Mouse (Mus musculus) kidney, postnatal 0 days (tissue): ENCODE results near the gene Tmem268. TPM values are rescaled to one million over a fixed set of nuclear protein-coding genes. Genes with fewer than 3 reads are reported as not detected.

Experiments
- ATAC-seq: fragments of 200-750 bp; cut with Nextera tagmentation; replicated peaks from 2 replicates; pipeline ENCODE4 v1.8.0; 2017; ENCODE audit warnings: low read depth, moderate number of reproducible peaks, moderate TSS enrichment, moderate library complexity; ENCODE audit not compliant: low FRiP score
- DNase-seq: peaks from one replicate; pipeline ENCODE4 v3.0.0-alpha.2; 2016; ENCODE audit warnings: low spot score
- H3K27ac ChIP-seq: fragments of 300-500 bp; sonication (generic); 2 replicates; pipeline ENCODE4 v1.5.1; 2014; ENCODE audit warnings: mild to moderate bottlenecking
- H3K27me3 ChIP-seq: fragments of 300-500 bp; sonication (generic); 2 replicates; pipeline ENCODE4 v1.6.1; 2014; ENCODE audit warnings: low read length, mixed read lengths; ENCODE audit not compliant: insufficient read depth
- H3K36me3 ChIP-seq: fragments of 300-500 bp; sonication (generic); 2 replicates; pipeline ENCODE4 v1.6.1; 2014; ENCODE audit warnings: low read length, mixed read lengths; ENCODE audit not compliant: insufficient read depth
- H3K4me1 ChIP-seq: fragments of 300-500 bp; sonication (generic); replicated peaks from 2 replicates; pipeline ENCODE4 v1.6.1; 2014; ENCODE audit warnings: antibody characterized with exemption, low read length, mixed read lengths; ENCODE audit not compliant: insufficient read depth
- H3K4me2 ChIP-seq: fragments of 300-500 bp; sonication (generic); 2 replicates; pipeline ENCODE4 v1.6.1; 2014; ENCODE audit warnings: mild to moderate bottlenecking, low read length, moderate library complexity, mixed read lengths
- H3K4me3 ChIP-seq: fragments of 300-500 bp; sonication (generic); replicated peaks from 2 replicates; pipeline ENCODE4 v1.5.1; 2014; ENCODE audit warnings: low read depth, low read length
- H3K9ac ChIP-seq: fragments of 300-500 bp; sonication (generic); 2 replicates; pipeline ENCODE4 v1.6.1; 2014; ENCODE audit warnings: low read depth, low read length
- H3K9me3 ChIP-seq: fragments of 300-500 bp; sonication (generic); replicated peaks from 2 replicates; pipeline ENCODE4 v1.6.1; 2016; ENCODE audit warnings: low read length, inconsistent platforms, mixed read lengths
- CTCF ChIP-seq: IDR thresholded peaks from 2 replicates; pipeline ENCODE4 v1.5.1; 2016; ENCODE audit warnings: antibody characterized with exemption, low read depth, mild to moderate bottlenecking, moderate library complexity
- WGBS: fragments of 180-500 bp; shearing (Covaris S2); extraction: QIAGEN DNeasy Blood & Tissue Kit; methylation state at CpG from one replicate; pipeline ENCODE4 v1.1.7; 2014; 5-methylcytosine and 5-hydroxymethylcytosine counted together
- polyA plus RNA-seq: library from polyadenylated mRNA; unstranded; fragments of >200 nt; fragmentation: Nextera tagmentation; extraction: Ambion mirVana; gene quantifications from 2 replicates; pipeline ENCODE4 v1.2.1, GENCODE M21; 2015

Gene Tmem268
- polyA plus RNA-seq, 1 experiment from 2014 or later, result 5.3 TPM

- Histone ChIP-seq H3K27ac (no peak overlapping the region), H3K36me3 (no peaks in the 10 kb centered on the region), H3K9me3 (no peaks in the 10 kb centered on the region), H3K4me2 (no peak overlapping the region), H3K9ac (no peak overlapping the region), H3K4me1 (no peaks in the 10 kb centered on the region), H3K4me3 (no peak overlapping the region), H3K27me3 (no peaks in the 10 kb centered on the region)
- ATAC-seq (no peak), DNase-seq (no peak)
- TF ChIP-seq CTCF, result no peak
- WGBS, result 87% methylated on average over 5 of the region's 5 CpGs
Measured at GRCm38 (mm10) chr4:63572621-63573020, 14.0 kb downstream of the Tmem268 start.

- Histone ChIP-seq H3K27me3 (no peaks in the 10 kb centered on the region), H3K4me1 (no peaks in the 10 kb centered on the region), H3K4me3 (no peak overlapping the region), H3K27ac (no peak overlapping the region), H3K4me2 (no peak overlapping the region), H3K9me3 (no peaks in the 10 kb centered on the region), H3K36me3 (no peaks in the 10 kb centered on the region), H3K9ac (no peak overlapping the region)
- WGBS, result 90% methylated on average over 14 of the region's 14 CpGs
- TF ChIP-seq CTCF, result no peak
- ATAC-seq, result no peak; the same call in 1 of the 2 replicates
- no peak for DNase-seq
Measured at GRCm38 (mm10) chr4:63579649-63580048, 21.1 kb downstream of the Tmem268 start.

GRCm38 (mm10) chr4:63580078-63580477 is 21.5 kb downstream of the Tmem268 start:
- Histone ChIP-seq H3K27me3 (no peaks in the 10 kb centered on the region), H3K4me2 (no peak overlapping the region), H3K27ac (no peak overlapping the region), H3K4me1 (no peaks in the 10 kb centered on the region), H3K9me3 (no peaks in the 10 kb centered on the region), H3K36me3 (no peaks in the 10 kb centered on the region), H3K4me3 (no peak overlapping the region), H3K9ac (no peak overlapping the region)
- DNase-seq (no peak), ATAC-seq (no peak)
- TF ChIP-seq CTCF, result no peak
- 47% methylated on average over 6 of the region's 6 CpGs for WGBS

- no peaks in the 10 kb centered on the region for H3K4me1 ChIP-seq
- DNase-seq, result no peak
Measured at GRCm38 (mm10) chr4:63582580-63582979, 24.0 kb downstream of the Tmem268 start.

GRCm38 (mm10) chr4:63585216-63585615 is 26.6 kb downstream of the Tmem268 start:
- H3K9ac ChIP-seq, result no peak overlapping the region
- no peak overlapping the region for H3K27ac ChIP-seq
- WGBS, result 50% methylated on average over 10 of the region's 10 CpGs
- H3K4me2 ChIP-seq, result no peak overlapping the region
- TF ChIP-seq CTCF, result no peak
- no peaks in the 10 kb centered on the region for H3K9me3 ChIP-seq
- no peaks in the 10 kb centered on the region for H3K27me3 ChIP-seq
- no peak for DNase-seq
- H3K4me3 ChIP-seq, result no peak overlapping the region
- no peaks in the 10 kb centered on the region for H3K36me3 ChIP-seq
- ATAC-seq, result peak; percentile 59; the same call in 1 of the 2 replicates
- H3K4me1 ChIP-seq, result no peaks in the 10 kb centered on the region

More at GRCm38 (mm10) chr4:63582580-63582979, 24.0 kb downstream of the Tmem268 start:
- TF ChIP-seq CTCF, result no peak
- Histone ChIP-seq H3K9me3 (no peaks in the 10 kb centered on the region), H3K27ac (no peak overlapping the region), H3K4me3 (no peak overlapping the region), H3K9ac (no peak overlapping the region), H3K4me2 (no peak overlapping the region), H3K36me3 (no peaks in the 10 kb centered on the region), H3K27me3 (no peaks in the 10 kb centered on the region)
- no peak for ATAC-seq
- whole genome bisulfite sequencing, result 68% methylated on average over 5 of the region's 5 CpGs

- no peaks in the 10 kb centered on the region for H3K9me3 ChIP-seq
- 84% methylated on average over 2 of the region's 2 CpGs for WGBS
- no peak for TF ChIP-seq CTCF
- no peaks in the 10 kb centered on the region for H3K36me3 ChIP-seq
- H3K4me2 ChIP-seq, result no peak overlapping the region
- no peak for DNase-seq
- H3K27me3 ChIP-seq, result no peaks in the 10 kb centered on the region
- no peak overlapping the region for H3K4me3 ChIP-seq
- ATAC-seq, result no peak
- no peak overlapping the region for H3K27ac ChIP-seq
- H3K4me1 ChIP-seq, result no peaks in the 10 kb centered on the region
- no peak overlapping the region for H3K9ac ChIP-seq
Measured at GRCm38 (mm10) chr4:63586240-63586639, 27.7 kb downstream of the Tmem268 start.

GRCm38 (mm10) chr4:63589987-63590386 is 31.4 kb downstream of the Tmem268 start:
- no peak overlapping the region for H3K4me2 ChIP-seq
- WGBS, result 82% methylated on average over 7 of the region's 7 CpGs
- no peak for TF ChIP-seq CTCF
- no peak overlapping the region for H3K4me3 ChIP-seq
- H3K27me3 ChIP-seq, result no peaks in the 10 kb centered on the region
- ATAC-seq (no peak), DNase-seq (no peak)
- H3K36me3 ChIP-seq, result no peaks in the 10 kb centered on the region
- no peaks in the 10 kb centered on the region for H3K4me1 ChIP-seq
- no peaks in the 10 kb centered on the region for H3K9me3 ChIP-seq
- H3K27ac ChIP-seq, result no peak overlapping the region
- H3K9ac ChIP-seq, result no peak overlapping the region
